Mouse (Mus musculus) heart, adult 2 months (tissue): ENCODE measurements around the gene 1700028J19Rik. TPM values are rescaled to one million over a fixed set of nuclear protein-coding genes. Genes with fewer than 3 reads are reported as not detected.
"Not testable (repeated sequence)": the region's sequence is repeated elsewhere in the genome, so short reads cannot be mapped to it uniquely, and the experiment has no call there.

ENCODE experiments used
- DNase-seq, 2 experiments: peaks; one replicate each; pipeline ENCODE4 v3.0.0; 2021
- H3K27ac ChIP-seq: fragments of 200-600 bp; 2 replicates; pipeline ENCODE4 v1.8.1; 2022
- H3K27me3 ChIP-seq: fragments of 200-500 bp; 2 replicates; pipeline ENCODE4 v1.6.1; 2012; ENCODE audit warnings: mild to moderate bottlenecking, low read length, inconsistent platforms, mixed read lengths; ENCODE audit not compliant: control insufficient read depth, insufficient read depth
- H3K36me3 ChIP-seq: fragments of 200-500 bp; 2 replicates; pipeline ENCODE4 v1.6.1; 2012; ENCODE audit warnings: low read length, inconsistent platforms; ENCODE audit not compliant: control insufficient read depth, insufficient read depth
- H3K4me1 ChIP-seq: fragments of 200-500 bp; 2 replicates; pipeline ENCODE4 v1.6.1; 2011; ENCODE audit warnings: low read length; ENCODE audit not compliant: control insufficient read depth, insufficient read depth
- H3K4me3 ChIP-seq: fragments of 200-600 bp; 2 replicates; pipeline ENCODE4 v1.8.1; 2022
- H3K79me2 ChIP-seq: fragments of 200-500 bp; replicated peaks from 2 replicates; pipeline ENCODE4 v1.6.1; 2012; ENCODE audit warnings: mild to moderate bottlenecking, inconsistent platforms, low read length, moderate library complexity, mixed read lengths; ENCODE audit not compliant: control insufficient read depth, insufficient read depth
- H3K9ac ChIP-seq: fragments of 200-500 bp; 2 replicates; pipeline ENCODE4 v1.6.1; 2012; ENCODE audit warnings: low read depth, mild to moderate bottlenecking, control low read depth, inconsistent platforms, low read length, mixed read lengths
- CTCF ChIP-seq: fragments of 200-600 bp; IDR thresholded peaks from 2 replicates; pipeline ENCODE4 v1.8.1; 2022; ENCODE audit warnings: antibody characterized with exemption, mild to moderate bottlenecking, moderate library complexity
- EP300 ChIP-seq: fragments of 200-500 bp; IDR thresholded peaks from 2 replicates; pipeline ENCODE4 v1.6.1; 2011; ENCODE audit warnings: low read depth, low read length, control low read depth; ENCODE audit not compliant: insufficient read depth
- POLR2A ChIP-seq: fragments of 200-500 bp; IDR thresholded peaks from 2 replicates; pipeline ENCODE4 v1.6.1; 2011; ENCODE audit warnings: mild to moderate bottlenecking, low read depth, low read length, control low read depth; ENCODE audit not compliant: insufficient read depth
- WGBS: fragments of 180-500 bp; shearing (Covaris S2); methylation state at CpG from one replicate; pipeline ENCODE4 v1.1.7; 2018; 5-methylcytosine and 5-hydroxymethylcytosine counted together
- intact Hi-C: fragments of 180-260 bp; cut with DNase I; formaldehyde crosslinking; loops from one replicate; pipeline ENCODE4 v1.15.1; 2025
- polyA plus RNA-seq: library from polyadenylated mRNA; depleted of rRNA; stranded (reverse); fragments of >200 nt; gene quantifications from 2 replicates; pipeline ENCODE4 v1.2.3, GENCODE M21; 2012; rRNA removed
- total RNA-seq, 2 experiments: library from RNA; stranded (reverse); gene quantifications; 2 replicates each; pipeline ENCODE4 v1.2.3; 2021

1700028J19Rik gene
- total and polyA plus RNA-seq, 3 experiments, result 0.68 to 2.1 (median 0.70) TPM

GRCm38 (mm10) chr7:44197891-44198290 lies 48.6 kb downstream of the 1700028J19Rik start, which contains the start of gene Klk1b3:
Gene Klk1b3, plus strand, starts transcription at chr7:44198191.
- intact Hi-C loops, result no loop called here
- DNase-seq, result no peak
- TF ChIP-seq CTCF, result no peak
- TF ChIP-seq EP300, result no peak
- no peak for TF ChIP-seq POLR2A
- no peaks in the 10 kb centered on the region for H3K36me3 ChIP-seq
- H3K27ac ChIP-seq, result no peak within 1 kb of the TSS
- no peaks in the 10 kb centered on the region for H3K79me2 ChIP-seq
- no peak within 1 kb of the TSS for H3K4me3 ChIP-seq
- no peaks in the 10 kb centered on the region for H3K27me3 ChIP-seq
- no peak within 1 kb of the TSS for H3K9ac ChIP-seq
- H3K4me1 ChIP-seq, result no peaks in the 10 kb centered on the region
- 50% methylated on average over 3 of the region's 3 CpGs for WGBS

GRCm38 (mm10) chr7:44193466-44193865 lies 53.0 kb downstream of the 1700028J19Rik start:
- H3K4me1 ChIP-seq, H3K27me3 ChIP-seq, H3K9ac ChIP-seq, H3K27ac ChIP-seq, intact Hi-C loops, H3K79me2 ChIP-seq, H3K4me3 ChIP-seq, H3K36me3 ChIP-seq, DNase-seq: not testable (repeated sequence)
- WGBS, result 68% methylated on average over 1 of the region's 1 CpGs

- H3K27ac ChIP-seq, intact Hi-C loops, H3K36me3 ChIP-seq, H3K9ac ChIP-seq, H3K4me3 ChIP-seq, H3K27me3 ChIP-seq, H3K79me2 ChIP-seq, DNase-seq, H3K4me1 ChIP-seq: not testable (repeated sequence)
Measured at GRCm38 (mm10) chr7:44187936-44188335, 58.6 kb downstream of the 1700028J19Rik start, which contains the start of gene Klk1b24. Gene Klk1b24, plus strand, starts transcription at chr7:44188236.

- not testable (repeated sequence) for H3K27me3 ChIP-seq
Measured at GRCm38 (mm10) chr7:44186516-44186915, 60.0 kb downstream of the 1700028J19Rik start.

More at GRCm38 (mm10) chr7:44186516-44186915, 60.0 kb downstream of the 1700028J19Rik start:
- H3K36me3 ChIP-seq, intact Hi-C loops, H3K4me1 ChIP-seq, H3K27ac ChIP-seq, H3K79me2 ChIP-seq, H3K4me3 ChIP-seq, DNase-seq, H3K9ac ChIP-seq: not testable (repeated sequence)
- WGBS, result 60% methylated on average over 8 of the region's 8 CpGs

Other genes starting within 250 kb of the 1700028J19Rik start
- gene Klk1b26, start 234.5 kb downstream of the 1700028J19Rik start, total RNA-seq, result 1 to 10 TPM; 1.5 to 2.6 TPM
- gene Klk1b26, start 234.5 kb downstream of the 1700028J19Rik start, polyA plus RNA-seq, result 0.15 and 0.90 TPM in 2 replicates
- gene Klk1b27, start 194.4 kb downstream of the 1700028J19Rik start, total RNA-seq, result not detected
- gene Klk1b27, start 194.4 kb downstream of the 1700028J19Rik start, polyA plus RNA-seq, result not detected in 2 replicates
- gene Klk1b21, start 144.4 kb downstream of the 1700028J19Rik start, total RNA-seq, result not detected
- gene Klk1b21, start 144.4 kb downstream of the 1700028J19Rik start, polyA plus RNA-seq, result not detected in 2 replicates
- not detected for gene Klk1b22, start 134.0 kb downstream of the 1700028J19Rik start, total RNA-seq
- gene Klk1b22, start 134.0 kb downstream of the 1700028J19Rik start, polyA plus RNA-seq, result 4.0 TPM in 1 of 2 replicates, not detected in the other
- not detected for gene Klk1b16, start 109.9 kb downstream of the 1700028J19Rik start, total RNA-seq
- gene Klk1b16, start 109.9 kb downstream of the 1700028J19Rik start, polyA plus RNA-seq, result not detected in 2 replicates
- not detected for gene Klk1b24, start 58.5 kb downstream of the 1700028J19Rik start, total RNA-seq
- gene Klk1b24, start 58.5 kb downstream of the 1700028J19Rik start, polyA plus RNA-seq, result not detected in 2 replicates
- gene Klk1b3, start 48.5 kb downstream of the 1700028J19Rik start, total RNA-seq, result not detected
- gene Klk1b3, start 48.5 kb downstream of the 1700028J19Rik start, polyA plus RNA-seq, result not detected in 2 replicates
- not detected for gene Klk1b4, start 39.3 kb downstream of the 1700028J19Rik start, total RNA-seq
- 0.14 TPM in 1 of 2 replicates, not detected in the other for gene Klk1b4, start 39.3 kb downstream of the 1700028J19Rik start, polyA plus RNA-seq
- not detected for gene Klk1b5, start 30.8 kb downstream of the 1700028J19Rik start, total RNA-seq
- gene Klk1b5, start 30.8 kb downstream of the 1700028J19Rik start, polyA plus RNA-seq, result not detected in 2 replicates
- gene Klk1, start 21.3 kb downstream of the 1700028J19Rik start, total RNA-seq, result not detected
- 0.38 and 0.62 TPM in 2 replicates for gene Klk1, start 21.3 kb downstream of the 1700028J19Rik start, polyA plus RNA-seq
- not detected for gene Gm36864, start 10.5 kb downstream of the 1700028J19Rik start, total RNA-seq
- gene Gm36864, start 10.5 kb downstream of the 1700028J19Rik start, polyA plus RNA-seq, result not detected in 2 replicates
- 10 to 100 TPM; 12.0 to 12.3 TPM for gene 2410002F23Rik, start within 50 bp of the 1700028J19Rik start, total RNA-seq
- 29.5 and 37.6 TPM in 2 replicates for gene 2410002F23Rik, start within 50 bp of the 1700028J19Rik start, polyA plus RNA-seq
- not detected for gene Acp4, start 10.7 kb upstream of the 1700028J19Rik start, total RNA-seq
- gene Acp4, start 10.7 kb upstream of the 1700028J19Rik start, polyA plus RNA-seq, result not detected in 2 replicates
- gene Gm15517, start 14.8 kb upstream of the 1700028J19Rik start, total RNA-seq, result not detected
- gene Gm15517, start 14.8 kb upstream of the 1700028J19Rik start, polyA plus RNA-seq, result not detected in 2 replicates
- 1 to 10 TPM in 1 of 2 experiments, under 1 TPM in 1; 0.60 to 1.1 TPM for gene Clec11a, start 60.2 kb upstream of the 1700028J19Rik start, total RNA-seq
- 1.8 and 2.0 TPM in 2 replicates for gene Clec11a, start 60.2 kb upstream of the 1700028J19Rik start, polyA plus RNA-seq
- 1 to 10 TPM; 1.2 to 2.3 TPM for gene Shank1, start 63.6 kb upstream of the 1700028J19Rik start, total RNA-seq
- gene Shank1, start 63.6 kb upstream of the 1700028J19Rik start, polyA plus RNA-seq, result 0.94 and 1.1 TPM in 2 replicates
- 1 to 10 TPM; 1.4 to 2.5 TPM for gene Syt3, start 137.4 kb upstream of the 1700028J19Rik start, total RNA-seq
- gene Syt3, start 137.4 kb upstream of the 1700028J19Rik start, polyA plus RNA-seq, result 3.1 and 3.2 TPM in 2 replicates
- gene 1700008O03Rik, start 139.1 kb upstream of the 1700028J19Rik start, total RNA-seq, result under 1 TPM; 0.21 to 0.25 TPM
- gene 1700008O03Rik, start 139.1 kb upstream of the 1700028J19Rik start, polyA plus RNA-seq, result 0.12 and 0.47 TPM in 2 replicates
- gene Lrrc4b, start 182.3 kb upstream of the 1700028J19Rik start, total RNA-seq, result 10 to 100 TPM; 30.1 to 34.1 TPM
- 33.2 and 36.2 TPM in 2 replicates for gene Lrrc4b, start 182.3 kb upstream of the 1700028J19Rik start, polyA plus RNA-seq
- 1 to 10 TPM; 1.3 to 1.5 TPM for gene Aspdh, start 218.7 kb upstream of the 1700028J19Rik start, total RNA-seq
- 2.4 and 2.6 TPM in 2 replicates for gene Aspdh, start 218.7 kb upstream of the 1700028J19Rik start, polyA plus RNA-seq
- 100 to 1,000 TPM; 139 to 147 TPM for gene Josd2, start 221.3 kb upstream of the 1700028J19Rik start, total RNA-seq
- 211 and 242 TPM in 2 replicates for gene Josd2, start 221.3 kb upstream of the 1700028J19Rik start, polyA plus RNA-seq
- 10 to 100 TPM; 86.1 to 87.6 TPM for gene Emc10, start 249.8 kb upstream of the 1700028J19Rik start, total RNA-seq
- gene Emc10, start 249.8 kb upstream of the 1700028J19Rik start, polyA plus RNA-seq, result 152 and 180 TPM in 2 replicates
- 1 to 10 TPM; 2.6 to 3.3 TPM for gene Fam71e1, start 249.9 kb upstream of the 1700028J19Rik start, total RNA-seq
- 4.1 and 6.4 TPM in 2 replicates for gene Fam71e1, start 249.9 kb upstream of the 1700028J19Rik start, polyA plus RNA-seq